Mouse (Mus musculus) Muller cell, postnatal 12 days (primary cell): ENCODE measurements around the gene Chd1.
A peak's percentile ranks its signal among the peaks of the same experiment; 100 is the strongest.

Experiments used
- DNase-seq: peaks from one replicate; pipeline ENCODE4 v3.0.0-alpha.2; 2015; ENCODE audit errors: inconsistent ontology term

The Chd1 gene

DNA sequence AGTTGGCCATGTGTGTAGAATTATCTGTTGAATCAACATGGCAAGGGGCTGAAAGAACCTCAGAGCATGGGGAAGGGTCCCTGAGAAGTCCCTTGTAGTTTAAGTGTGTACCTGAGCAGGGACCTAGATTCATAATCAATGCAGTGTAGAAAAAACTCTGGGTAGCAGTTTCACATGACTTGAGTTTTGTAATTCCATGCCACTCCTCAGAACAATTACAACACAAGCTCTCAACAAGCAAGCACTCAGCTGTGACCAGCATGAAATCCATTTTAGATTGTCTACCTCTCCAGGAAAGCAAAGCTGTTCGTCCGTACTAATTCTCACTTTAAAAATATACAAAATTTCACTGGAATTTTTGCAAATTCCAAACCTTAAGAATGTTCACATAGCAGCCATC is 105.2 kb downstream of the Chd1 start:
- no peak for DNase-seq

DNA sequence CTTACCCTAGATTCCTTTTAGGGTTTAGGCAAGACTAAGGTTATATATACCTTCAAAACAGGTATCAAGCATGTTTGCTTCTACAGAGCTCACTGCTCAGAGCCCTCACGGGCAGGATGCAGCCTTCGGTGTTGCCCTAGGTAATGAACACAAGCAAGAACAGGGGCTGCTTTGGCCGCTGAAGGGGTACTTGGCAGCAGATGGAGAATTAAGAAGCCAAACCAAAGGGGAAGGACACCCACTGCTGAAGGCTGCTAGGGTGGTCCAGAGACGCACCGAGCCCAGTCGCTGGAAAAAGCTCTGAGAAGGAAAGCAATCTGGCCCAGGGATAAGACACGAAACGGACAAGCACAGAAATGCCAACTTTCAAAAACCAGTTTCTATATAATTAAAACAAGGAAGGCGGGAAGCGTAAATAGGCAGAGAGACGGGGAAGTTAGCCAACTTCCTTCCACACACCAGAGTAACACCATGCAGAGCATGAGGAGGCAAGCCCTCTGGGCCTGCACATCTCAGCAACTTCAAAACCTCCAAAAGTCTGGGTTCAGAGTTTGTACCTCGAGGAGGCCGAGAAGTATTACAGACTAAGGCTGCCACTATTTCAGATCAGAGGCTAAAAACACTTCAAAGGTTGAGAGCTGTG is 107.5 kb downstream of the Chd1 start:
- DNase-seq, result no peak

GRCm38 (mm10) chr17:15813658-15814212 is 109.0 kb downstream of the Chd1 start:
- DNase-seq, result peak; percentile 39

DNA sequence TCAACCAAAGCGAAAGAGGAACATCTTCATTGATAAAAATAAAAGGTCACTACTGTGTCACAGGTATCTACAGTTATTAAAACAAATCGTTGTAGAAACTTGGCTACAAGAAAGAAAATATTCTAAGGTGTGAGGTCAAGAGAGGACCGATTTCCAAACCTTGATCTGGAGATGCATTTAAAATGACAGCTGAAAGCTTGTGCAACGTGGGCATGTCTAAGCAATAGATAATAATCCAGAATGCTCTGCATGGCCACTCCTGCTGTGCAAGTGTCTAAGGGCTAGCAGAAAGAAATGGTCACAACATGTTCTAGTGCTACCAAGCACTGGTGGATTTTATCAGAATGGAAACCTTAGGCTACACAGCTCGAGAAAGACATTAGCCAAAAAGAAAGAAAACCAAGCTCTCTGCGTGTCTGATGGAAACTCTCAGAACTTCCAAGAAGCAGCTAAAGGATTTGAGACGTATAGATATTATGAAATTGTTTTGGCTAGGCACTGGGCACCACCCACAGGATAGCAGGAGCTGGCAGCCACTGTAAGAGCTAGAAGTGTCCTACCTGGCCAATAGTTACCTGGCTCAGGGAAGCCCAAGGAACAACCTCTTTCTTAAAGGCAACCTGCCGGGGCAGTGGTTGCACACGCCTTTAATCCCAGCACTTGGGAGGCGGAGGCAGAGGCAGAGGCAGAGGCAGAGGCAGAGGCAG is 110.7 kb downstream of the Chd1 start:
- no peak for DNase-seq

DNA sequence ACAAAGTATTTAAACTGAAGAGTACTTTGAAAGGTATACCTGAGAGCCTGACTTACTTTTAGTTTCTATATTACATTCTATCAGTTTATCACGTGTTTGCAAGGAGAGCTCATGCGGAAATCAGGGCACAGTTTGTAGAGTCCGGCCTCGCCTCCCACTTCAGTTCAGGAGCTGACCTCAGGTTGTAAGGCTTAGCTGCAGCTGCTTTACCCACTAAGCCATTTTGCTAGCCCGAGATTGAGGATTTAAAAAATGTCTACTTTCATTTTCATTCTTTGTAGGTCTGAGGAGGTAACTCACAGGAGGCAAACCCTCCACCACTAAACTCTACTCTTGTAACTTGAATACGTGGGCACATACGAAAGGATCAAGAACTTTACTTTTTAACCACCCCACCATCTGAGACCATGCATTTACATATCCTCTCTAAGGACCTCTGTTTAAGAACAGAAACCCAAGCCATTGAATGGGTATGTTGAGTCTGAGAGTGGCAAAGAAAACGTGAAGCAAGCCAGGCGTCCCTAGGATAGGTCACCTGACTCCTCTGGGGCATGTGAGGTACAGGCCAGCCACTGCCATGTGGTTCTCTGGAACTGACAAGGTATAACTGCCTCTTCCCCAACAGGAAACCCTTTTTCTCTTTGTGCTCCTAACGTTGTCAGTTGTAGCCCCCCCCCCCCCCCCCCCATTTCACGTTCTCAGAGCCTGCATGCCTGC is 111.8 kb downstream of the Chd1 start:
- DNase-seq, result no peak

GRCm38 (mm10) chr17:15817096-15817450 is 112.3 kb downstream of the Chd1 start:
- DNase-seq, result no peak

DNA sequence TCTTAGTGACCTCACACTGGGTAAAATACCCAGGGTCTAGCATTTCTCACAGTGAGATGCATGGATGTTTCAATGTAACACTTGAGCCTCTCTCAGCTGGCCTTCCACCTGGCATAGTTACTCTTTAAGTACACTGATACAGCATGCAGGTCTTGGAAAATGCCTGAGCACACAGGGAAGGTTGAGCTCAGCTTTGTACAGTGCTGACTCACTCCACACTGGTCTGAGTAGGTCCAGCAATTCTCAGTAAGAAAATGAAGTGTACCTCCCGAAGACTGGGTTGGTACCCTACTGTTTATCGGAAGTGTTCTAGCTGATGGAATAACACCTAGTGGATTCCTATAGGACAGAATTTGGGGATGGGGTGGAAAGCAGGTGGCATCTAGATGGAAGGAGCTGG is 112.9 kb downstream of the Chd1 start:
- no peak for DNase-seq

DNA sequence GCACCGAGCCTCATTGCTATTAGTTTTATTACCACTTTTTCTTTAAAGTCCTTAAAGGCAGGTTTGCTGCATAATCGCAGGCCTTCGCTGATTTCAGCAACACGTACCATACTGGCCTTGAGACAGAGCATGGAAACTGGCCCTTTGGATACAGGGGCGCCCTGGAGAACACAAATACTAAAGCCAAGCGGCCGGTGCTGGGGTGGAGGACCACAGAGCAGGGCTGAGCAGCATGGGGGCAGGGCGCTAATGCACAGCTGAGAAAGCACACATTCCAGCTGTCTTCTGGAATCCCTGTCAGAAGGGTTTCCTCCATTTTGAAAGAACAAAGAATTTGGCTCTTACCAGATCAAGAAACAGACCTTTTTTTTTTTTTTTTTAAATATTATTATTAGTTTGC is 113.6 kb downstream of the Chd1 start:
- DNase-seq, result no peak

- DNase-seq, result no peak
Measured at GRCm38 (mm10) chr17:15820146-15820545, 115.4 kb downstream of the Chd1 start.

DNA sequence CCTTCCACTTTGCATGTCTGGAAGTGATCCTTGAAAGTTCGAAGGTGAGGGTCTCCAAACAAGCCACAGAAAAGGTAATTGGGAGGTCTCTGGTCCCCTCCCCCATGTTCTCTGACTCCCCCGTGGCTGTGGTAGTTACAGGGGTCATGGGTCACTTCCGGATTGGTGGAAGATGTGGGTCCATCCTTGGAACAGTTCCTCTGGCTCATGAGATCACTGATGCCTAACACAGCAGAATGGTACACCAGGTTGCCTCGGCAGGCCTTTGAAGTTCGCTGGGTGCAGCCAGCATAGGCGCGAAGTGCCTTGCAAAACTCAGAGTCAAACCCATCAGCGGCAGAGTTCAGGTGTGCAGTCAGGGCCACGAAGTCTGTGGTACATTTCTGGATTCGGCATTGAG is 116.0 kb downstream of the Chd1 start:
- no peak for DNase-seq

DNA sequence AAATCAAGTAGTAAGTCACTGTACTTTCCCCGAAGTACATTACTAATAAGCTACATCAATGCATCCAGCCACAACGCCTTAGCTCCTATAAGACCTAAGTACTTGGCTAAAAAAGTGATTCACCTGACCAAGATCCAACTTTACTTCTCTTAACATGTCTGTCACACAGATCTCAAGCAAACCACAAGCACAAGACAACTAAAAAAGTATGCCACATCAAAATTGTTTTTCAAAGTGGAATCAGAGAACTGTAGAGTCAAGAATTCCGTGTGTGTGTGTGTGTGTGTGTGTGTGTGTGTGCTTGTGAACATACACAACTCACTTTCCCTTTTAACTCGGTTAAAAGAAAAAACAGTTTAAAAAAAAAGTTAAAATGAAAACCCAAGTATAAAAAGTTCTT is 116.9 kb downstream of the Chd1 start:
- no peak for DNase-seq
